Mouse (Mus musculus) urinary bladder, postnatal 36 days (tissue): ENCODE data around the gene Adig.

ENCODE experiments used
- DNase-seq, 2 experiments: peaks; one replicate each; pipeline ENCODE4 v3.0.0; 2022; ENCODE audit warnings: low spot score in 2 of 2, mixed read lengths in 1 of 2

Gene Adig

DNA sequence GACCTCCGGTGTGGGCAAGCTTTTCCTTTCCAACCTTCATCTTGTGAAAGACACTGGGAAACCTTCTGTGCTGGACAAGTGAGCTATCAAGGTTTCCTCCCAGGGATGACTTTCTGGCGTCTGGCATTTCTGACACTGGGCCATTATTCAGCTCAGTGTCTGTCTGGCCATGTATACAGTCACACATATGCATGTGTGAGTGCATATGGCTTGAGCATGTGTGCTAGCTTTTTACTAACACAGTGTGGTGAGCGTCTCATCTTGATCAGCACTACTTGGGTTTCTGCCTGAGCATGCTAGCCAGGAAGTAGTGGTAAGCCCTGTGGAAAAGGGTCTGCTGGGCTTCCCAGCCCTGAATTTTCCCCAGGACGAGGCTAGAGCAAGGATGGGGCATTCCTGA, 38.9 kb downstream of the Adig start:
- no peak for DNase-seq

DNA sequence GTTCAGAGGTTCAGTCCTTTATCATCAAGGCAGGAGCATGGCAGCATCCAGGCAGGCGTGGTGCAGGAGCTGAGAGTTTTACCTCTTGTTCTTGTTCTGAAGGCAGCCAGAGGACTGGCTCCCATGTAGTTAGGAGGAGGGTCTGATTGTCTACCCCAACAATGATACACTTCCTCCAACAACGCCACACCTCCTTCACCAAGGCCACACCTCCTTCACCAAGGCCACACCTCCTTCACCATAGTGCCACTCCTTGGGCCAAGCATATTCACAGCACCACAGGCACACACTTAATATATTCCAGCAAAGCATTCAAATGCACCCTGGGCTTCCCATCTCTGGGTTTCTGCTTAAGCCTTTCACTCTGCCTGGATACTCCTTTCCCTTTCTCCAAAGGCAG, 42.9 kb downstream of the Adig start:
- no peak for DNase-seq

- peak in 1 of 2 experiments; percentile 55 for DNase-seq
Measured at GRCm38 (mm10) chr2:158546751-158547150, 44.3 kb downstream of the Adig start.

GRCm38 (mm10) chr2:158550067-158550466, 47.7 kb downstream of the Adig start:
- DNase-seq = peak; percentile 44 to 73

- DNase-seq = no peak
Measured at GRCm38 (mm10) chr2:158554366-158554765, 52.0 kb downstream of the Adig start.

- peak; percentile 25 to 45 for DNase-seq
Measured at GRCm38 (mm10) chr2:158555252-158555651, 52.8 kb downstream of the Adig start.

GRCm38 (mm10) chr2:158555812-158556211, 53.4 kb downstream of the Adig start:
- no peak for DNase-seq

- DNase-seq = peak; percentile 58 to 64
Measured at GRCm38 (mm10) chr2:158556225-158556624, 53.8 kb downstream of the Adig start.

GRCm38 (mm10) chr2:158556750-158557149, 54.3 kb downstream of the Adig start:
- no peak for DNase-seq
